Mouse (Mus musculus) forebrain, embryonic 15.5 days (tissue): ENCODE results near the gene Eif4e1b. TPM values are rescaled to one million over a fixed set of nuclear protein-coding genes. Genes with fewer than 3 reads are reported as not detected.

Source experiments
- ATAC-seq: fragments of 200-750 bp; cut with Nextera tagmentation; replicated peaks from 2 replicates; pipeline ENCODE4 v1.8.0; 2017; ENCODE audit warnings: mild to moderate bottlenecking, moderate TSS enrichment, moderate library complexity
- H3K27ac ChIP-seq: fragments of 300-500 bp; sonication (generic); replicated peaks from 2 replicates; pipeline ENCODE4 v1.5.1; 2015; ENCODE audit warnings: mild to moderate bottlenecking, inconsistent platforms
- H3K27me3 ChIP-seq: fragments of 300-500 bp; sonication (generic); 2 replicates; pipeline ENCODE4 v1.6.1; 2015; ENCODE audit warnings: inconsistent platforms
- H3K36me3 ChIP-seq: fragments of 300-500 bp; sonication (generic); 2 replicates; pipeline ENCODE4 v1.6.1; 2015; ENCODE audit warnings: mild to moderate bottlenecking, inconsistent platforms
- H3K4me1 ChIP-seq: fragments of 300-500 bp; sonication (generic); 2 replicates; pipeline ENCODE4 v1.6.1; 2015; ENCODE audit warnings: inconsistent platforms
- H3K4me2 ChIP-seq: fragments of 300-500 bp; sonication (generic); replicated peaks from 2 replicates; pipeline ENCODE4 v1.6.1; 2015; ENCODE audit warnings: mild to moderate bottlenecking, inconsistent platforms
- H3K4me3 ChIP-seq: fragments of 300-500 bp; sonication (generic); 2 replicates; pipeline ENCODE4 v1.5.1; 2015; ENCODE audit warnings: mild to moderate bottlenecking, inconsistent platforms
- H3K9ac ChIP-seq: fragments of 300-500 bp; sonication (generic); replicated peaks from 2 replicates; pipeline ENCODE4 v1.6.1; 2015; ENCODE audit warnings: mild to moderate bottlenecking, inconsistent platforms
- H3K9me3 ChIP-seq: fragments of 300-500 bp; sonication (generic); 2 replicates; pipeline ENCODE4 v1.6.1; 2016; ENCODE audit warnings: inconsistent platforms
- WGBS: fragments of 180-500 bp; shearing (Covaris S2); methylation state at CpG from one replicate; pipeline ENCODE4 v1.1.7; 2015; ENCODE audit warnings: mixed read lengths; 5-methylcytosine and 5-hydroxymethylcytosine counted together
- polyA plus RNA-seq: library from polyadenylated mRNA; unstranded; fragments of >200 nt; fragmentation: Nextera tagmentation; extraction: Ambion mirVana; gene quantifications from 2 replicates; pipeline ENCODE4 v1.2.1, GENCODE M21; 2015

The Eif4e1b gene
- polyA plus RNA-seq, 1 experiment from 2014 or later, result not detected

DNA sequence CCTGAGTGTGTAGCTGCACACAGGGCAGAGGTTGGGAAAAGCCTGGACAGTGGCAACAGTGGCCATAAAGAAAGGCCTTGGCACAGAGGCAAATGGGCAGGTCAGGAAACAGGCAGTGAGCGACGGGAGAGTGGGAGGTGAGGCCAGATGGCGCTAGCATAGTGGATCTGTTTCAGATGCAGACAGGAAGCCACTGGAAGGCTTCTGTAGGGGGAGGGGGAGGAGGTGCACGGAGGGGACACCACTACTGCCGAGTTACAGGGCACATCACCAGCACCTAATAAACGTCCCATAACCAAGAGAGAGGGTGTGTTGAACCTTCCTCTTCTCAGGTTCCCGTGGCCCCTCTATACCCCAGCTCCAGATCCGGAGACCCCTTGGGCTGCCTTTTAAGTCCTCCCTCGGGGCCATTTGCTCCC is 53.7 kb downstream of the Eif4e1b start:
- peak; percentile 53; the same call in 1 of the 2 replicates for ATAC-seq
- Histone ChIP-seq H3K4me2 (0 out of 2 replicates have a peak overlapping the region, but pooled peaks have one; percentile 9), H3K36me3 (no peaks in the 10 kb centered on the region), H3K4me3 (no peak overlapping the region), H3K27ac (peak overlapping the region; percentile 60), H3K9me3 (no peaks in the 10 kb centered on the region), H3K4me1 (peaks cover 29% of the 10 kb centered on the region), H3K27me3 (no peaks in the 10 kb centered on the region), H3K9ac (no peak overlapping the region)
- WGBS, result 18% methylated on average over 9 of the region's 9 CpGs

Other genes with a start within 250 kb of the Eif4e1b start
- 287 and 293 TPM in 2 replicates for gene 4833439L19Rik, start 218.6 kb upstream of the Eif4e1b start, polyA plus RNA-seq
- 81.8 and 87.6 TPM in 2 replicates for gene Arl10, start 209.0 kb upstream of the Eif4e1b start, polyA plus RNA-seq
- gene Nop16, start 193.9 kb upstream of the Eif4e1b start, polyA plus RNA-seq, result 57.8 and 61.8 TPM in 2 replicates
- 211 and 216 TPM in 2 replicates for gene Higd2a, start 193.8 kb upstream of the Eif4e1b start, polyA plus RNA-seq
- 119 and 125 TPM in 2 replicates for gene Cltb, start 172.7 kb upstream of the Eif4e1b start, polyA plus RNA-seq
- gene Faf2, start 162.2 kb upstream of the Eif4e1b start, polyA plus RNA-seq, result 63.9 and 64.9 TPM in 2 replicates
- gene Rnf44, start 90.1 kb upstream of the Eif4e1b start, polyA plus RNA-seq, result 94.0 and 120 TPM in 2 replicates
- gene Cdhr2, start 82.5 kb upstream of the Eif4e1b start, polyA plus RNA-seq, result 0.05 and 0.29 TPM in 2 replicates
- gene Gprin1, start 34.1 kb upstream of the Eif4e1b start, polyA plus RNA-seq, result 15.6 and 22.5 TPM in 2 replicates
- 23.3 and 25.0 TPM in 2 replicates for gene Sncb, start 17.4 kb upstream of the Eif4e1b start, polyA plus RNA-seq
- gene Tspan17, start 5.4 kb downstream of the Eif4e1b start, polyA plus RNA-seq, result 20.5 and 22.9 TPM in 2 replicates
- gene Unc5a, start 165.4 kb downstream of the Eif4e1b start, polyA plus RNA-seq, result 16.6 and 16.9 TPM in 2 replicates
- gene Hk3, start 237.4 kb downstream of the Eif4e1b start, polyA plus RNA-seq, result 0.73 and 1.2 TPM in 2 replicates